Mouse (Mus musculus): ENCODE results near the gene Stat5b.

- TF ChIP-seq CTCF (conservative IDR thresholded peaks at IDR 0.05; ENCODE audit: insufficient read depth, insufficient read length, low read depth, low read length) (no peak), POLR2A (IDR thresholded peaks at IDR 0.05; ENCODE audit: low read depth, low read length) (no peak)
Measured at GRCm38 (mm10) chr11:100840866-100841265, 9.7 kb downstream of the Stat5b start.
